In genomic region chr8:95906738-95907137, GRCm38 (mm10) we compare ENCODE assay signal across 20 mouse cellular contexts. TPM values are rescaled to one million over a fixed set of nuclear protein-coding genes. Genes with fewer than 3 reads are reported as not detected.
DNase-seq lines count a peak whose midpoint lies in the region; ATAC-seq lines count a peak whose summit lies in the region.
"Had no signal": no experiment of that assay in that cellular context is flagged by ENCODE, and none has a peak within 500 bp of the region (broad histone marks: within the 10 kb centered on the region; RNA-seq: fewer than 3 reads in every experiment).

No protein-coding gene starts in this region.

- DNase-seq in 416B (ENCODE audit: low read depth) = peak; percentile 78
- no peak for DNase-seq in kidney, adult 9 months
- DNase-seq in layer of hippocampus, postnatal 25 days (ENCODE audit: extremely low spot score in 1 of 2, low spot score in 1 of 2) = no peak
- DNase-seq in frontal cortex, adult 2 months (ENCODE audit: extremely low spot score in 1 of 2, low spot score in 1 of 2) = no peak
- DNase-seq: adrenal gland, adult 8-10 months; adrenal gland, postnatal 25 days; B cell, adult 2 months; cerebellum, adult 18-20 months; cerebellum, adult 9-10 months; cerebellum, postnatal 14 days; forebrain, postnatal 0 days; gastrocnemius, postnatal 25 days; heart, adult 2 months had no signal

- ATAC-seq in common myeloid progenitor, adult 5-6 weeks (replicated peaks; ENCODE audit: low read depth, poor library complexity, severe bottlenecking) = peak; percentile 83
- ATAC-seq in megakaryocyte, adult 5-6 weeks (ENCODE audit: poor library complexity, severe bottlenecking) = peak; percentile 26
- ATAC-seq: activated CD4-positive, CD25-positive, alpha-beta regulatory T cell, adult 4 months; CD4-positive, CD25-positive, alpha-beta regulatory T cell, adult 4 months; forebrain, embryonic 14.5 days; forebrain, postnatal 0 days; hindbrain, embryonic 16.5 days; intestine, embryonic 15.5 days had no signal

RNA-seq across cellular contexts. Expression of gene Got2, which starts 18.4 kb away (rescaled TPM):
- total RNA-seq in common myeloid progenitor, adult 5-6 weeks (2017) = 102 and 113 TPM in 2 replicates
- 80.2 and 81.2 TPM in 2 replicates for total RNA-seq in megakaryocyte, adult 5-6 weeks (2015)
- total RNA-seq in megakaryocyte, adult 5-6 weeks (2017) = 69.6 and 77.8 TPM in 2 replicates
- 100 to 1,000 TPM; 228 to 234 TPM for total RNA-seq in layer of hippocampus, postnatal 25 days (2021)
- 202 and 213 TPM in 2 replicates for polyA plus RNA-seq in frontal cortex, adult 2 months (2012; rRNA removed)

RNA-seq across cellular contexts. Expression of gene Slc38a7, which starts 53.4 kb away (rescaled TPM):
- total RNA-seq in common myeloid progenitor, adult 5-6 weeks (2017) = 1.4 and 2.9 TPM in 2 replicates
- 8.0 and 10.0 TPM in 2 replicates for total RNA-seq in megakaryocyte, adult 5-6 weeks (2015)
- total RNA-seq in megakaryocyte, adult 5-6 weeks (2017) = 9.1 and 11.7 TPM in 2 replicates
- 10 to 100 TPM; 29.1 to 31.1 TPM for total RNA-seq in layer of hippocampus, postnatal 25 days (2021)
- 27.6 and 28.9 TPM in 2 replicates for polyA plus RNA-seq in frontal cortex, adult 2 months (2012; rRNA removed)
